Comparison of ENCODE assay signal across 23 mouse cellular contexts in genomic region chr13:24177600-24177999, GRCm38 (mm10).
DNase-seq lines count a peak whose midpoint lies in the region; ATAC-seq lines count a peak whose summit lies in the region.
"Had no signal": no experiment of that assay in that cellular context is flagged by ENCODE, and none has a peak within 500 bp of the region (broad histone marks: within the 10 kb centered on the region; RNA-seq: fewer than 3 reads in every experiment).

No protein-coding gene starts in this region.

- peak; percentile 36; the same call in 1 of the 2 replicates for ATAC-seq in lung, embryonic 16.5 days (ENCODE audit: low read depth)
- no peak for ATAC-seq in embryonic facial prominence, embryonic 11.5 days (replicated peaks; ENCODE audit: insufficient number of reproducible peaks, low FRiP score, low TSS enrichment, low read depth)
- ATAC-seq in embryonic facial prominence, embryonic 15.5 days (ENCODE audit: insufficient number of reproducible peaks, low FRiP score, low TSS enrichment, low read depth) = 0 out of 2 replicates have a peak, but pooled peaks have one; percentile 40
- ATAC-seq: CD4-positive, CD25-positive, alpha-beta regulatory T cell, adult 4 months; forebrain, embryonic 15.5 days; intestine, postnatal 0 days had no signal

- H3K9me3 ChIP-seq in lung, embryonic 16.5 days (ENCODE audit: control insufficient read depth, low read length) = no peaks in the 10 kb centered on the region
- H3K9me3 ChIP-seq in embryonic facial prominence, embryonic 10.5 days = no peaks in the 10 kb centered on the region
- H3K9me3 ChIP-seq in embryonic facial prominence, embryonic 11.5 days (replicated peaks; ENCODE audit: control insufficient read depth, low read length) = no peaks in the 10 kb centered on the region
- no peaks in the 10 kb centered on the region for H3K9me3 ChIP-seq in embryonic facial prominence, embryonic 15.5 days (replicated peaks)
- H3K9me3 ChIP-seq: forebrain, embryonic 12.5 days; forebrain, embryonic 15.5 days; heart, embryonic 10.5 days; heart, embryonic 13.5 days; hindbrain, embryonic 12.5 days; hindbrain, embryonic 15.5 days had no signal

- H3K4me3 ChIP-seq in lung, embryonic 16.5 days (ENCODE audit: low read length) = no peak overlapping the region
- no peak overlapping the region for H3K4me3 ChIP-seq in embryonic facial prominence, embryonic 10.5 days
- no peak overlapping the region for H3K4me3 ChIP-seq in embryonic facial prominence, embryonic 11.5 days (ENCODE audit: low read depth, low read length)
- H3K4me3 ChIP-seq in embryonic facial prominence, embryonic 15.5 days (replicated peaks) = no peak overlapping the region
- H3K4me3 ChIP-seq: erythroblast, embryonic 14.5 days; forebrain, embryonic 12.5 days; forebrain, embryonic 15.5 days; heart, adult 2 months; heart, embryonic 10.5 days; heart, embryonic 13.5 days; hindbrain, embryonic 12.5 days; hindbrain, embryonic 15.5 days had no signal

- no peaks in the 10 kb centered on the region for H3K27me3 ChIP-seq in lung, embryonic 16.5 days (ENCODE audit: control insufficient read depth, insufficient read depth, low read depth, low read length)
- no peaks in the 10 kb centered on the region for H3K27me3 ChIP-seq in embryonic facial prominence, embryonic 10.5 days (replicated peaks; ENCODE audit: low read depth, poor library complexity, severe bottlenecking)
- H3K27me3 ChIP-seq in embryonic facial prominence, embryonic 11.5 days (ENCODE audit: control insufficient read depth, insufficient read depth, low read length) = no peaks in the 10 kb centered on the region
- no peaks in the 10 kb centered on the region for H3K27me3 ChIP-seq in embryonic facial prominence, embryonic 15.5 days
- H3K27me3 ChIP-seq: forebrain, embryonic 12.5 days; forebrain, embryonic 15.5 days; hindbrain, embryonic 12.5 days; hindbrain, embryonic 15.5 days had no signal

- no peak overlapping the region for H3K9ac ChIP-seq in lung, embryonic 16.5 days (ENCODE audit: low read length)
- H3K9ac ChIP-seq in embryonic facial prominence, embryonic 11.5 days (replicated peaks; ENCODE audit: low read length) = no peak overlapping the region
- H3K9ac ChIP-seq in embryonic facial prominence, embryonic 15.5 days = no peak overlapping the region
- H3K9ac ChIP-seq: forebrain, embryonic 12.5 days; forebrain, embryonic 15.5 days; heart, embryonic 13.5 days; hindbrain, embryonic 12.5 days; hindbrain, embryonic 15.5 days had no signal

- no peak overlapping the region for H3K27ac ChIP-seq in lung, embryonic 16.5 days (ENCODE audit: low read length)
- H3K27ac ChIP-seq in embryonic facial prominence, embryonic 10.5 days (replicated peaks) = 0 out of 2 replicates have a peak overlapping the region, but pooled peaks have one; percentile 19
- H3K27ac ChIP-seq in embryonic facial prominence, embryonic 11.5 days (replicated peaks; ENCODE audit: low read depth, low read length) = no peak overlapping the region
- H3K27ac ChIP-seq in embryonic facial prominence, embryonic 15.5 days (replicated peaks) = peak overlapping the region; percentile 55; the same call in 1 of the 2 replicates
- H3K27ac ChIP-seq: forebrain, embryonic 12.5 days; forebrain, embryonic 15.5 days; heart, adult 2 months; heart, embryonic 10.5 days; heart, embryonic 13.5 days; hindbrain, embryonic 12.5 days; hindbrain, embryonic 15.5 days had no signal

- H3K4me1 ChIP-seq in lung, embryonic 16.5 days (replicated peaks; ENCODE audit: control insufficient read depth, insufficient read depth, low read length) = peaks cover 5% of the 10 kb centered on the region; the same call in 1 of the 2 replicates
- peaks cover 22% of the 10 kb centered on the region for H3K4me1 ChIP-seq in embryonic facial prominence, embryonic 10.5 days
- H3K4me1 ChIP-seq in embryonic facial prominence, embryonic 11.5 days (ENCODE audit: control insufficient read depth, insufficient read depth, low read length) = no peaks in the 10 kb centered on the region
- peaks cover 13% of the 10 kb centered on the region; the same call in 1 of the 2 replicates for H3K4me1 ChIP-seq in embryonic facial prominence, embryonic 15.5 days
- H3K4me1 ChIP-seq: heart, embryonic 10.5 days; heart, embryonic 13.5 days; hindbrain, embryonic 12.5 days had no signal

- H3K4me2 ChIP-seq in lung, embryonic 16.5 days (ENCODE audit: low read depth, low read length) = no peak overlapping the region
- H3K4me2 ChIP-seq in embryonic facial prominence, embryonic 11.5 days (ENCODE audit: low read depth, low read length) = no peak overlapping the region
- no peak overlapping the region for H3K4me2 ChIP-seq in embryonic facial prominence, embryonic 15.5 days (replicated peaks)
- H3K4me2 ChIP-seq: forebrain, embryonic 12.5 days; forebrain, embryonic 15.5 days; heart, embryonic 13.5 days; hindbrain, embryonic 12.5 days; hindbrain, embryonic 15.5 days had no signal

- no peak for DNase-seq in lung, postnatal 4 days
- DNase-seq in embryonic facial prominence, embryonic 10.5 days (ENCODE audit: low spot score) = peak; percentile 20
- peak; percentile 29 for DNase-seq in embryonic facial prominence, embryonic 11.5 days (ENCODE audit: low spot score)
- DNase-seq in gastrocnemius, adult 18-20 months (ENCODE audit: low spot score) = no peak
- DNase-seq: adrenal gland, adult 2 months; adrenal gland, postnatal 14 days; cerebellum, adult 11-12 months; cerebellum, adult 8-10 months; cerebellum, postnatal 10 days; gastrocnemius, postnatal 25 days; heart, adult 2 months; heart, postnatal 14 days had no signal

- 43% methylated on average over 5 of the region's 5 CpGs for WGBS in lung, embryonic 16.5 days
- 46% methylated on average over 5 of the region's 5 CpGs for WGBS in embryonic facial prominence, embryonic 10.5 days
- WGBS in embryonic facial prominence, embryonic 11.5 days = 37% methylated on average over 5 of the region's 5 CpGs
- 13% methylated on average over 5 of the region's 5 CpGs for WGBS in embryonic facial prominence, embryonic 15.5 days

- no peaks in the 10 kb centered on the region for H3K36me3 ChIP-seq in lung, embryonic 16.5 days (ENCODE audit: control insufficient read depth, insufficient read depth, low read length)
- H3K36me3 ChIP-seq in embryonic facial prominence, embryonic 10.5 days (replicated peaks) = no peaks in the 10 kb centered on the region
- H3K36me3 ChIP-seq in embryonic facial prominence, embryonic 11.5 days (replicated peaks; ENCODE audit: control insufficient read depth, insufficient read depth, low read depth, low read length) = no peaks in the 10 kb centered on the region
- H3K36me3 ChIP-seq in embryonic facial prominence, embryonic 15.5 days = no peaks in the 10 kb centered on the region
- H3K36me3 ChIP-seq: forebrain, embryonic 12.5 days; forebrain, embryonic 15.5 days; heart, embryonic 10.5 days; heart, embryonic 13.5 days; hindbrain, embryonic 12.5 days; hindbrain, embryonic 15.5 days had no signal

Comparison
In these comparisons a context has a peak if more than half of its experiments do, and no peak if none do; other contexts are left out.
1. H3K27ac ChIP-seq: peak in embryonic facial prominence, embryonic 10.5 days (single experiment) and embryonic facial prominence, embryonic 15.5 days (single experiment); none in lung, embryonic 16.5 days (single experiment) and embryonic facial prominence, embryonic 11.5 days (single experiment).
2. DNase-seq: peak in embryonic facial prominence, embryonic 10.5 days (single experiment) and embryonic facial prominence, embryonic 11.5 days (single experiment); none in lung, postnatal 4 days (0 of 2) and gastrocnemius, adult 18-20 months (single experiment).